15 mouse cellular contexts compared by ENCODE assay signal in genomic region chr8:61559450-61559849, GRCm38 (mm10).
DNase-seq lines count a peak whose midpoint lies in the region; ATAC-seq and TF ChIP-seq lines count a peak whose summit lies in the region.
"Had no signal": no experiment of that assay in that cellular context is flagged by ENCODE, and none has a peak within 500 bp of the region (broad histone marks: within the 10 kb centered on the region; RNA-seq: fewer than 3 reads in every experiment).

No protein-coding gene starts in this region.

- H3K9me3 ChIP-seq in stomach, embryonic 15.5 days, result no peaks in the 10 kb centered on the region
- H3K9me3 ChIP-seq in stomach, postnatal 0 days (ENCODE audit: control insufficient read depth, low read length), result no peaks in the 10 kb centered on the region
- H3K9me3 ChIP-seq: forebrain, embryonic 15.5 days; midbrain, embryonic 13.5 days had no signal

- H3K36me3 ChIP-seq in heart, adult 2 months (ENCODE audit: control insufficient read depth, insufficient read depth, low read length), result peaks cover 18% of the 10 kb centered on the region
- no peaks in the 10 kb centered on the region for H3K36me3 ChIP-seq in stomach, embryonic 15.5 days
- H3K36me3 ChIP-seq in stomach, postnatal 0 days (ENCODE audit: control insufficient read depth, insufficient read depth, low read length), result no peaks in the 10 kb centered on the region
- H3K36me3 ChIP-seq: forebrain, embryonic 15.5 days; midbrain, embryonic 13.5 days had no signal

- H3K9ac ChIP-seq in heart, adult 2 months (ENCODE audit: low read depth, low read length), result no peak overlapping the region
- H3K9ac ChIP-seq in stomach, embryonic 15.5 days, result no peak overlapping the region
- H3K9ac ChIP-seq in stomach, postnatal 0 days (ENCODE audit: low read length), result no peak overlapping the region
- H3K9ac ChIP-seq: forebrain, embryonic 15.5 days; midbrain, embryonic 13.5 days had no signal

- intact Hi-C loops in heart, adult 2 months (cut with DNase I), result loop anchor here (5.0 kb wide), 1 partner anchor 58 kb away; no protein-coding TSS in a partner anchor
- intact Hi-C loops in heart, postnatal 25 days (cut with DNase I), result no loop called here

- no peak for TF ChIP-seq EP300 in heart, adult 2 months (IDR thresholded peaks at IDR 0.05; ENCODE audit: insufficient read depth, low read depth, low read length)
- no peak for TF ChIP-seq EP300 in stomach, postnatal 0 days (optimal IDR thresholded peaks at IDR 0.05)

- no peak for TF ChIP-seq POLR2A in heart, adult 2 months (IDR thresholded peaks at IDR 0.05; ENCODE audit: insufficient read depth, low read depth, low read length)

- ATAC-seq in stomach, embryonic 15.5 days (ENCODE audit: insufficient read depth, low FRiP score, low read depth), result no peak
- ATAC-seq in stomach, postnatal 0 days (ENCODE audit: low FRiP score, low TSS enrichment), result no peak
- ATAC-seq: forebrain, embryonic 15.5 days; hindbrain, postnatal 0 days; midbrain, embryonic 13.5 days had no signal

- 32% methylated on average over 5 of the region's 5 CpGs for WGBS in heart, adult 2 months
- 37% methylated on average over 5 of the region's 5 CpGs for WGBS in stomach, embryonic 15.5 days
- WGBS in stomach, postnatal 0 days, result 44% methylated on average over 5 of the region's 5 CpGs

- peak in 1 of 2 experiments; percentile 35 for DNase-seq in heart, adult 2 months
- no peak for DNase-seq in heart, postnatal 25 days (ENCODE audit: low spot score)
- DNase-seq in kidney, postnatal 10 days, result peak; percentile 26
- no peak for DNase-seq in kidney, postnatal 25 days
- DNase-seq in stomach, postnatal 0 days (ENCODE audit: low spot score), result no peak
- DNase-seq in left cerebral cortex, adult 11 months (ENCODE audit: low spot score), result no peak
- DNase-seq in left cerebral cortex, adult 8-10 months (ENCODE audit: low spot score in 2 of 2), result no peak
- DNase-seq: cerebellum, adult 11 months; left cerebral cortex, postnatal 4 days; retina, postnatal 1 day had no signal

- TF ChIP-seq CTCF in heart, adult 2 months (IDR thresholded peaks at IDR 0.05), result no peak
- TF ChIP-seq CTCF in stomach, postnatal 0 days (IDR thresholded peaks at IDR 0.05; ENCODE audit: low read depth), result no peak

- H3K79me2 ChIP-seq in heart, adult 2 months (replicated peaks; ENCODE audit: control insufficient read depth, insufficient read depth, low read length), result no peaks in the 10 kb centered on the region

- H3K4me1 ChIP-seq in heart, adult 2 months (ENCODE audit: control insufficient read depth, insufficient read depth, low read length), result peaks cover 20% of the 10 kb centered on the region
- peaks cover 21% of the 10 kb centered on the region; the same call in 1 of the 2 replicates for H3K4me1 ChIP-seq in stomach, embryonic 15.5 days
- peaks cover 12% of the 10 kb centered on the region; the same call in 1 of the 2 replicates for H3K4me1 ChIP-seq in stomach, postnatal 0 days (replicated peaks; ENCODE audit: control insufficient read depth, insufficient read depth)
- H3K4me1 ChIP-seq: forebrain, embryonic 15.5 days had no signal

- H3K4me3 ChIP-seq in heart, adult 2 months, result no peak overlapping the region
- no peak overlapping the region for H3K4me3 ChIP-seq in stomach, embryonic 15.5 days (replicated peaks)
- no peak overlapping the region for H3K4me3 ChIP-seq in stomach, postnatal 0 days (ENCODE audit: low read depth, low read length)
- H3K4me3 ChIP-seq: forebrain, embryonic 15.5 days; midbrain, embryonic 13.5 days; myocyte had no signal

- no peak overlapping the region for H3K4me2 ChIP-seq in stomach, embryonic 15.5 days
- no peak overlapping the region for H3K4me2 ChIP-seq in stomach, postnatal 0 days (replicated peaks; ENCODE audit: low read depth)
- H3K4me2 ChIP-seq: forebrain, embryonic 15.5 days; midbrain, embryonic 13.5 days had no signal

- peak overlapping the region; percentile 29 for H3K27ac ChIP-seq in heart, adult 2 months
- peak overlapping the region; percentile 17; the same call in 1 of the 2 replicates for H3K27ac ChIP-seq in stomach, embryonic 15.5 days
- no peak overlapping the region for H3K27ac ChIP-seq in stomach, postnatal 0 days (replicated peaks)
- H3K27ac ChIP-seq: forebrain, embryonic 15.5 days; hindbrain, postnatal 0 days; midbrain, embryonic 13.5 days had no signal

- no peaks in the 10 kb centered on the region for H3K27me3 ChIP-seq in heart, adult 2 months (ENCODE audit: control insufficient read depth, insufficient read depth, low read length)
- no peaks in the 10 kb centered on the region for H3K27me3 ChIP-seq in stomach, embryonic 15.5 days (replicated peaks)
- H3K27me3 ChIP-seq in stomach, postnatal 0 days (ENCODE audit: control insufficient read depth, insufficient read depth, low read length), result no peaks in the 10 kb centered on the region
- H3K27me3 ChIP-seq: forebrain, embryonic 15.5 days; midbrain, embryonic 13.5 days had no signal
